Mouse (Mus musculus): ENCODE measurements at regions not wholly inside any gene's neighbourhood (a gene's known extent, or its start where the extent isn't known, plus 50 kb on each side); places are given as distances from the start of the nearest gene placed in this dataset.

DNA sequence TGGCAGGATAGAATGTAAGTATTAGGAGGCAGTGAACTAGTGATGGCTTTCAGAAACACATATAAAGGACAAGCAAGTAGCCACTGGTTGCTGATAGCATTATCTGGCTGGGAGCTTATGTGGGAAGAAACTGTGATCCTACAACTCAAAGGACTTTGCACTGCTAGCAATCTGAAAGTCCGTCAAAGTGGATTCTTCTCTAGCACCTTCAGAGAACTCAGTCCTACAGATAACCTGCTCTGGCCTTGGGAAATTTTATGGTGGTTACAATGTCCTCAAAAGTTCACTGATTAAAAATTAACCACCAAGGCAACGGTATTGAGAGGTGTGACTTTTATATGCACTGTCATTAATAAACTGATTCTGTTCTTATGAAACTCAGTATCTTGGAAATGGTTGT lies 335.3 kb downstream of the Prr30 start:
- dilution Hi-C loops (cut with MboI; ENCODE audit: extremely low pct_ligation_motif_present, extremely low pct_unique_long_range_greater_than_20kb, low sequenced_read_pairs) = no loop called here
- H3K9ac ChIP-seq (ENCODE audit: insufficient read depth, low read depth) = no peak overlapping the region
- H3K4me3 ChIP-seq (replicated peaks in 1 of 3; ENCODE audit: low read depth in 2 of 3, low read length in 2 of 3, poor library complexity in 1 of 3) = no peak overlapping the region
- H3K79me2 ChIP-seq (replicated peaks; ENCODE audit: control insufficient read depth, extremely low read depth, insufficient read depth, poor library complexity, severe bottlenecking) = no peaks in the 10 kb centered on the region
- no peak overlapping the region for H3K27ac ChIP-seq (ENCODE audit: insufficient read depth, low read depth)
- in situ Hi-C loops (cut with MboI; ENCODE audit: low pct_ligation_motif_present, low pct_unique_long_range_greater_than_20kb, low sequenced_read_pairs) = no loop called here
- H3K9me3 ChIP-seq (replicated peaks; ENCODE audit: low read length) = no peaks in the 10 kb centered on the region
- no peak for DNase-seq (ENCODE audit: extremely low read depth)
- H3K4me2 ChIP-seq (ENCODE audit: insufficient read depth, low read depth, poor library complexity, severe bottlenecking) = no peak overlapping the region
- no peaks in the 10 kb centered on the region for H3K4me1 ChIP-seq (ENCODE audit: control insufficient read depth in 1 of 2, insufficient read depth in 2 of 2)
- H3K36me3 ChIP-seq (replicated peaks in 1 of 2; ENCODE audit: control insufficient read depth in 1 of 2, insufficient read depth in 1 of 2, low read length in 1 of 2) = no peaks in the 10 kb centered on the region
- no peaks in the 10 kb centered on the region for H3K27me3 ChIP-seq (replicated peaks)
- TF ChIP-seq HCFC1 (IDR thresholded peaks at IDR 0.05; ENCODE audit: low read depth, low read length) = no peak
- TF ChIP-seq ELF1 (IDR thresholded peaks at IDR 0.05; ENCODE audit: low read depth, low read length) = no peak
- TF ChIP-seq ZKSCAN1 (IDR thresholded peaks at IDR 0.05; ENCODE audit: borderline replicate concordance, low read depth, low read length) = no peak
- TF ChIP-seq ZMIZ1 (IDR thresholded peaks at IDR 0.05; ENCODE audit: low read depth, low read length) = no peak
- no peak for TF ChIP-seq PAX5 (IDR thresholded peaks at IDR 0.05; ENCODE audit: low read length)
- TF ChIP-seq JUN (IDR thresholded peaks at IDR 0.05; ENCODE audit: insufficient read depth, low read depth, low read length) = no peak
- no peak for TF ChIP-seq RAD21 (IDR thresholded peaks at IDR 0.05; ENCODE audit: low read depth, low read length)
- TF ChIP-seq CHD2 (IDR thresholded peaks at IDR 0.05; ENCODE audit: low read length) = no peak
- TF ChIP-seq SMC3 (IDR thresholded peaks at IDR 0.05; ENCODE audit: low read depth, low read length) = no peak
- no peak for TF ChIP-seq KAT2A (IDR thresholded peaks at IDR 0.05; ENCODE audit: insufficient replicate concordance, low read length)
- no peak for TF ChIP-seq RCOR1 (conservative IDR thresholded peaks at IDR 0.05; ENCODE audit: low read depth, low read length)
- no peak for TF ChIP-seq ZC3H11A (IDR thresholded peaks at IDR 0.05; ENCODE audit: low read depth, low read length)
- no peak for TF ChIP-seq JUND (conservative IDR thresholded peaks at IDR 0.05; ENCODE audit: low read depth, low read length)
- TF ChIP-seq CHD1 (IDR thresholded peaks at IDR 0.05; ENCODE audit: low read depth, low read length) = no peak
- no peak for TF ChIP-seq MAZ (IDR thresholded peaks at IDR 0.05; ENCODE audit: low read depth, low read length)
- no peak for TF ChIP-seq POLR2A (IDR thresholded peaks at IDR 0.05; ENCODE audit: low read depth, low read length)

DNA sequence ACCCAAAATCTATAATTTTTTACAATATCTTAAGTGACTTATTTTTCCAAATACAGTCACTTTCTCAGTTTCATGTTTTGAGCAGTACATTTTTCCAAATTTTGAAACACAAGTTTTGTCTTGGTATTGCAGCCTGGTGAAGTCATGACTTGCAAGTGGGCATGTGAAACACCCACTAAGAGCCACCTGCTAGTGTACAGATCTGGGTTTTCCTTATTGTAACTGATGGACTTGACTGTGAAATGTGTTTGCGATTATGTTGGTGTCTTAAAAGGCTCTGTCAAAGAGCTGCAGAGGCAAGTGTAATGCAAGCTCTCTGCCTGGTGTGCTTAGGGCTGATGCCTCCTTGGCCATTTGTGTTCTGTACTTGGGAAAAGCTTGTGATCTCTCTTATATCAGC lies 336.0 kb downstream of the Prr30 start:
- in situ Hi-C loops (cut with MboI; ENCODE audit: low pct_ligation_motif_present, low pct_unique_long_range_greater_than_20kb, low sequenced_read_pairs) (no loop called here), dilution Hi-C loops (cut with MboI; ENCODE audit: extremely low pct_ligation_motif_present, extremely low pct_unique_long_range_greater_than_20kb, low sequenced_read_pairs) (no loop called here)
- Histone ChIP-seq H3K4me3 (replicated peaks in 1 of 3; ENCODE audit: low read depth in 2 of 3, low read length in 2 of 3, poor library complexity in 1 of 3) (no peak overlapping the region), H3K27ac (ENCODE audit: insufficient read depth, low read depth) (no peak overlapping the region), H3K36me3 (replicated peaks in 1 of 2; ENCODE audit: control insufficient read depth in 1 of 2, insufficient read depth in 1 of 2, low read length in 1 of 2) (no peaks in the 10 kb centered on the region), H3K79me2 (replicated peaks; ENCODE audit: control insufficient read depth, extremely low read depth, insufficient read depth, poor library complexity, severe bottlenecking) (no peaks in the 10 kb centered on the region), H3K9ac (ENCODE audit: insufficient read depth, low read depth) (no peak overlapping the region), H3K4me1 (ENCODE audit: control insufficient read depth in 1 of 2, insufficient read depth in 2 of 2) (no peaks in the 10 kb centered on the region), H3K27me3 (replicated peaks) (no peaks in the 10 kb centered on the region), H3K9me3 (replicated peaks; ENCODE audit: low read length) (no peaks in the 10 kb centered on the region), H3K4me2 (ENCODE audit: insufficient read depth, low read depth, poor library complexity, severe bottlenecking) (no peak overlapping the region)
- DNase-seq (ENCODE audit: extremely low read depth) = no peak
- TF ChIP-seq ZC3H11A (IDR thresholded peaks at IDR 0.05; ENCODE audit: low read depth, low read length) = no peak
- no peak for TF ChIP-seq MAZ (IDR thresholded peaks at IDR 0.05; ENCODE audit: low read depth, low read length)
- TF ChIP-seq NRF1 (IDR thresholded peaks at IDR 0.05; ENCODE audit: low read depth, low read length) = no peak
- no peak for TF ChIP-seq CHD1 (IDR thresholded peaks at IDR 0.05; ENCODE audit: low read depth, low read length)
- TF ChIP-seq USF2 (conservative IDR thresholded peaks at IDR 0.05; ENCODE audit: low read depth, low read length) = no peak
- TF ChIP-seq UBTF (IDR thresholded peaks at IDR 0.05; ENCODE audit: low read depth, low read length) = no peak
- no peak for TF ChIP-seq EP300 (IDR thresholded peaks at IDR 0.05; ENCODE audit: low read length)
- TF ChIP-seq ZMIZ1 (IDR thresholded peaks at IDR 0.05; ENCODE audit: low read depth, low read length) = no peak
- TF ChIP-seq TCF12 (IDR thresholded peaks at IDR 0.05; ENCODE audit: low read depth, low read length) = no peak
- no peak for TF ChIP-seq ZKSCAN1 (IDR thresholded peaks at IDR 0.05; ENCODE audit: borderline replicate concordance, low read depth, low read length)
- no peak for TF ChIP-seq MEF2A (IDR thresholded peaks at IDR 0.05; ENCODE audit: borderline replicate concordance, low read depth, low read length)
- TF ChIP-seq NELFE (IDR thresholded peaks at IDR 0.05; ENCODE audit: low read depth, low read length) = no peak
- TF ChIP-seq RAD21 (IDR thresholded peaks at IDR 0.05; ENCODE audit: low read depth, low read length) = no peak
- TF ChIP-seq GABPA (IDR thresholded peaks at IDR 0.05; ENCODE audit: insufficient replicate concordance, low read depth, low read length) = no peak
- no peak for TF ChIP-seq POLR2A (IDR thresholded peaks at IDR 0.05; ENCODE audit: low read depth, low read length)
- TF ChIP-seq MYC (IDR thresholded peaks at IDR 0.05; ENCODE audit: low read depth, low read length) = no peak
- TF ChIP-seq SIN3A (IDR thresholded peaks at IDR 0.05; ENCODE audit: low read length) = no peak
- TF ChIP-seq ELF1 (IDR thresholded peaks at IDR 0.05; ENCODE audit: low read depth, low read length) = no peak
